Mouse (Mus musculus) Patski (cell line): ENCODE measurements around the gene Mien1. TPM values are rescaled to one million over a fixed set of nuclear protein-coding genes. Genes with fewer than 3 reads are reported as not detected.

Experiments
- ATAC-seq: fragments of 100-300 bp; one replicate; pipeline ENCODE4 v1.8.0; 2021
- CTCF ChIA-PET: fragments of 350-600 bp; sonication (Branson Sonifier 250); formaldehyde crosslinking; loops from one replicate; lab custom pipeline; 2022; ENCODE audit warnings: inconsistent platforms; lab: Charles Lee
- POLR2A ChIA-PET: fragments of 350-600 bp; sonication (Branson Sonifier 250); formaldehyde crosslinking; loops from one replicate; lab custom pipeline; 2022; ENCODE audit warnings: antibody characterized with exemption, inconsistent platforms; lab: Charles Lee
- DNase-seq: peaks from one replicate; pipeline ENCODE4 v3.0.0-alpha.2; 2011; ENCODE audit warnings: low read depth, low spot score
- H3K27me3 ChIP-seq: fragments of 371-371 bp; one replicate; pipeline ENCODE4 v1.5.1; 2021
- CTCF ChIP-seq: fragments of 100-300 bp; IDR thresholded peaks from one replicate; pipeline ENCODE4 v1.5.1; 2021
- in situ Hi-C: fragments of 300-500 bp; cut with MboI; formaldehyde crosslinking; loops from 3 replicates; pipeline ENCODE4 v1.11.1; 2018; ENCODE audit warnings: low pct_unique_long_range_greater_than_20kb, mixed read lengths
- polyA plus RNA-seq: library from polyadenylated mRNA; unstranded; gene quantifications from one replicate; pipeline ENCODE4 v1.2.3, GENCODE M21; 2021

Mien1 gene
- polyA plus RNA-seq, 1 experiment from 2014 or later = 100 TPM

DNA sequence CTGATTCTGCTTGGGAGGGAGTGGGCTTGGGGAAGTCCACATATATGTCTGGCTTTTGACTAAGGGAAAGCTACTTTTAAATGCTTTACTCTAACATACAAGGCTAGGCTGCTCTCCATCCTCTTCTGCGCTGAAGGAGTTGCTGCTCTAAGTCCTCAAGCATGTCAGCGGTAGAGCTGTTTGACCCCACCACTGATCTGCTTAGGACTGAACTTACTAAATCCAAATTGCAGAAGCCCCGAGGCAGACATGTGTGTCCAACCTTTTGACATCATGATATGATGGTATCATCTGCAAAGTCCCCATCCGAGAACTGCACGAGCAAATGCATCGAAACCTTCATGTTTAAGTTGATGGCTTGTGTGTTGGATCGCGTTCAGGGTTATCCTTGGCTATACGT, 21.1 kb upstream of the Mien1 start:
- TF ChIP-seq CTCF = no peak
- DNase-seq = no peak
- in situ Hi-C loops = loop anchor here (5.0 kb wide), 1 partner anchor 193 kb away; no protein-coding TSS in a partner anchor
- ChIA-PET CTCF (no interaction called here), POLR2A (no interaction called here)
- H3K27me3 ChIP-seq = no peaks in the 10 kb centered on the region
- no peak for ATAC-seq

DNA sequence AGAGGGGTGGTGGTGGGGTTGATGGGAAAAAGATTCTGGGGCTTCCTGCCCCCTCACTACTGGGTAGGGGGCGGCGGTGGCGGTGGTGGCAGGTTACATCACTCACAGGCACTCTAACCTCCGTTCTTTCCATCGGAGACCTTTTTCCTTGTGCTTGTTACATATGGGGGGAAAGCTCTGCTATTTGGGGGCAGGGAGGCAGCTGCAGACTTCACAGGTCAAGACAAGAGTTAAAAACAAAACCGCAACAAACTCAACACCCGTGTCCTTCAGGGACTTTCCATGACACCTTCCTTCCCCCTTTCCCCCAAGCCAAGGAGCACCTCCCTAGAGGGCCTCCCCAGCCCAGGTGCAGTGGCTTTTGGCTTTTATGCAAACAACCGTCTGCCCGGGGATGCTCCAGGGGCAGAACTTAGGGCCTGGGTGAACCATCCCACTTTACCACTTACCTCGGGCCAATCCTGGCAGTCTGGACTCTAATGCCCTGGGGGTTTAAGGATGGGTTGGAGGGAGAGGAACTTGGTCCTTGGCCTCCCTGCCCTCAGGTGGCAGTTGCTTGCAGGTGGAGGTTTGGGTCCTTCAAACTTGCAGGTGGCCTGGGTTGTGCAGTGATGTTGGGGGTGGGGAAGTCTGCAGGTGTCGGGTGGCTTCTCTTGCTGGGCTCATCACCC, 20.4 kb upstream of the Mien1 start:
- in situ Hi-C loops = no loop called here
- H3K27me3 ChIP-seq = no peaks in the 10 kb centered on the region
- ChIA-PET CTCF (interaction anchor here (1.3 to 3.1 kb wide), 4 partner anchors 20 to 193 kb away, joined by 4 to 18 read pairs (median 8); partner anchors contain the start of gene Mien1), POLR2A (no interaction called here)
- ATAC-seq (no peak), DNase-seq (no peak)
- no peak for TF ChIP-seq CTCF

- in situ Hi-C loops = no loop called here
- ATAC-seq (no peak), DNase-seq (no peak)
- POLR2A ChIA-PET = interaction anchor here (0.6 kb wide), 3 partner anchors 86 to 1558 kb away, joined by 3 to 5 read pairs (median 4); no protein-coding TSS in a partner anchor
- CTCF ChIA-PET = interaction anchor here (0.8 to 3.1 kb wide), 8 partner anchors 10 to 192 kb away, joined by 3 to 18 read pairs (median 5); partner anchors contain the start of gene Mien1
- TF ChIP-seq CTCF = no peak
- no peaks in the 10 kb centered on the region for H3K27me3 ChIP-seq
Measured at GRCm38 (mm10) chr11:98458121-98458990, 19.6 kb upstream of the Mien1 start.

DNA sequence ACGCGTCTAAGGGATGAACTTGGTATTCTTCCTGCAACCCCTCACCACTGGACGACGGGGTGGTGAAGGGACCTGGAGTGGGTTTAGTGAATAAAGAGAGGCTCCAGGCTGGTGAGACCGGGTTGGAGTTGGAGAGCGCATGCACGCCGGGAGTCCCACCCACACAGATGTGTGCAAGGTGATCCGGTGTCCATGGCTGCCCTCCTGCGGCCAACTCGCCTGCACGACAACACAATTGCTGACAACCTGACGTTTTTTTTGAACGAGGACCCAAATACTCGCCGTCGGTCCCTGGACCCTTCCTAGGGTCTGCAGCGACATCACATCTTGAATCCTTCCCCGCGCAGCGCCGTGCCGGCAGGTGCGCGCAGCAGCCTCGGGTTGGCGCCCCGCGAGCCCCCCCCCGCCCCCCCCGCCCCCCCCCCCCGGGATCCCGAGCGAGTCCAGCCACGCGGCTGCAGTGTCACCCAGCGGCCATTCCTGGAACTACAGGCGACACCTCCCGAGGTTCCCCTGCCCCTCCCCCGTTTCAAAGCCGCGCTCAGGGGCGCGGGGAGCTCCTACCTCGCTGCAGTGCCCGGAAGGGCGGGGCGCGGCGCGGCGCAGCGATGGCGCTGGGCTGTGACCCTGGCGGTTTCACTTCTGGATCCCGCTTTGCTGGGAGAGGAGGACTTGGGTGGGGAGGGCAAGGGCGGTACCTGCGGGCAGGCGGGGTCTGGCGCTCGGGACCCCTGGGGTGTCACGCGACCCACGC, 18.8 kb upstream of the Mien1 start:
- peak; percentile 98 for TF ChIP-seq CTCF
- ChIA-PET POLR2A (interaction anchor here (0.6 kb wide), 2 partner anchors 129 to 1559 kb away, joined by 3 to 5 read pairs; no protein-coding TSS in a partner anchor), CTCF (interaction anchor here (0.8 to 3.1 kb wide), 8 partner anchors 9 to 192 kb away, joined by 3 to 18 read pairs (median 5); partner anchors contain the start of gene Mien1)
- DNase-seq (peak; percentile 34), ATAC-seq (peak; percentile 56)
- in situ Hi-C loops = no loop called here
- H3K27me3 ChIP-seq = no peaks in the 10 kb centered on the region

GRCm38 (mm10) chr11:98456945-98457344, 18.2 kb upstream of the Mien1 start:
- POLR2A ChIA-PET = no interaction called here
- TF ChIP-seq CTCF = no peak
- in situ Hi-C loops = no loop called here
- ATAC-seq (peak; percentile 2), DNase-seq (no peak)
- CTCF ChIA-PET = interaction anchor here (2.3 to 3.1 kb wide), 2 partner anchors 68 to 115 kb away, joined by 8 to 18 read pairs; no protein-coding TSS in a partner anchor
- H3K27me3 ChIP-seq = no peaks in the 10 kb centered on the region

DNA sequence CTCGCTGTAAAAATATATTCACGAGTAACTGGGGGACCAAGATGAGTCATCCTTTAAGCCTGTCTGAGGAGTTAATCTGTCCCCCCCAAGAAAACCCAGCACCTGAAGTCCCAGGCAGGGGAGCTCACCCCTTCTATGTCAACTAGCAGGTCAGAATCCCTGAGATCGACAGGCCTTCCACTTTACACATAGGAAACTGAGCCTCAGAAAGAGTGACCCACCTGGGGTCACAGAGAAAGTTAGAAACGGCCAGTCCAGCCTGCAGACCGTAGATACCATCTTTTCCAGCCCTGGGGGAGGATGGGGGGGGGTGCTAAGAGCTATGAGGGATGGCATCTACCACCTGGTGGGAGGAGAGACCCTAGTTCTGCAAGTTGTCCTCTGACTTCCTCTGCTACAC, 17.8 kb upstream of the Mien1 start:
- ChIA-PET CTCF (interaction anchor here (1.0 to 3.1 kb wide), 2 partner anchors 114 kb away, joined by 3 to 18 read pairs; no protein-coding TSS in a partner anchor), POLR2A (interaction anchor here (0.6 kb wide), 1 partner anchor 132 kb away, joined by 7 read pairs; no protein-coding TSS in a partner anchor)
- TF ChIP-seq CTCF = no peak
- ATAC-seq (no peak), DNase-seq (no peak)
- in situ Hi-C loops = no loop called here
- H3K27me3 ChIP-seq = no peaks in the 10 kb centered on the region

- CTCF ChIA-PET = interaction anchor here (1.0 kb wide), 1 partner anchor 112 kb away, joined by 3 read pairs; no protein-coding TSS in a partner anchor
- POLR2A ChIA-PET = no interaction called here
- no peak for TF ChIP-seq CTCF
- no peak for ATAC-seq
- in situ Hi-C loops = no loop called here
- no peaks in the 10 kb centered on the region for H3K27me3 ChIP-seq
- no peak for DNase-seq
Measured at GRCm38 (mm10) chr11:98455484-98455883, 16.7 kb upstream of the Mien1 start.

- in situ Hi-C loops = no loop called here
- ChIA-PET POLR2A (no interaction called here), CTCF (interaction anchor here (3.7 kb wide), 1 partner anchor 12 kb away, joined by 17 read pairs; the partner anchor contains the start of gene Mien1)
- ATAC-seq = no peak
- DNase-seq = no peak
- no peaks in the 10 kb centered on the region for H3K27me3 ChIP-seq
- no peak for TF ChIP-seq CTCF
Measured at GRCm38 (mm10) chr11:98449921-98450771, 11.4 kb upstream of the Mien1 start.

DNA sequence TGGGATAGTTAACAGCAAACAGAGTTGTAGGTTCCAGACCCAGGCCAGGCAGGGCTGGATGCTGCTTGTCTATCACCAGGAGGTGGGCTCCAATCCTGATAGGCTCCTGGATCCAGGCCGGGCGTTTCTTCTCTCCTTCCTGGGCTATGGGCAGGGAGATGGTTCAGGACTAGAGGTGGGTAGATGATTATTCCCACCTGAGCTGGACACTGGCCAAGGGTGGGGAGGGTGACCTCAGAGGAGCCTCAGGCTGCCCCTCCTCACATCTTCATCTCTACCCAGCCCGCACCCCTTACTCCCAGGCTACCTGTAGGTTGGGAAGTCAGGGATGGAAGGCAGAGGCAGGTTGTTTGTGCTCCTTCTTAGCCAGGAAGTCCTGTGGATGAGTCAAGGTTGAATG, 10.6 kb upstream of the Mien1 start:
- ChIA-PET POLR2A (interaction anchor here (0.5 to 1.8 kb wide), 2 partner anchors 37 to 773 kb away, joined by 3 to 4 read pairs; partner anchors contain the start of gene Erbb2), CTCF (interaction anchor here (0.8 to 3.7 kb wide), 2 partner anchors 11 to 107 kb away, joined by 3 to 17 read pairs; partner anchors contain the start of gene Mien1)
- TF ChIP-seq CTCF = no peak
- DNase-seq (no peak), ATAC-seq (no peak)
- no peaks in the 10 kb centered on the region for H3K27me3 ChIP-seq
- in situ Hi-C loops = no loop called here
